Comparison of ENCODE assay signal across 15 mouse cellular contexts in the genomic region with DNA sequence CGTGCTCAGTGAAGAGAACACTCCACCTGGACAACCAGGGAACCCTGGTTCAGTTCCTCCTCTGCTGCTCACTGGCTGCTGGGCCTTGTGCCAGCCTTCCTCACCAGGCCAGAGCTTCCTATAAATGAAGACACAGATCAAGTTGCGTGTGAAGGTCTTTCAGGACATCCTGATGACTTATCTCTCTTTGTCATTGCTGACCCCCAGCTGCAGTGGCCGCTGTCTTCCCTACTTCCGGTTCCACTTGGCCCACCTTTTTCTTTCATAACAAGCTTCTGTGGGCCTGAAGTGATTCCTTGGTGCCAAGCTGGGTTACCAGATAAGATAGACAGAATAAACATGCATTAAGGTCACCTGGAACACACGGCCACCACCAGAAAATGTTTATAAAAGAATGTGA.
DNase-seq lines count a peak whose midpoint lies in the region; ATAC-seq lines count a peak whose summit lies in the region.
"Had no signal": no experiment of that assay in that cellular context is flagged by ENCODE, and none has a peak within 500 bp of the region (broad histone marks: within the 10 kb centered on the region; RNA-seq: fewer than 3 reads in every experiment).

No protein-coding gene starts in this region.

- H3K4me2 ChIP-seq in kidney, embryonic 15.5 days: no peak overlapping the region
- no peak overlapping the region for H3K4me2 ChIP-seq in hindbrain, embryonic 16.5 days (ENCODE audit: low read length)
- H3K4me2 ChIP-seq in hindbrain, embryonic 14.5 days (replicated peaks): no peak overlapping the region
- H3K4me2 ChIP-seq: hindbrain, embryonic 12.5 days; liver, embryonic 15.5 days; midbrain, embryonic 15.5 days had no signal

- WGBS in kidney, embryonic 15.5 days: 28% methylated on average over 5 of the region's 5 CpGs
- WGBS in hindbrain, embryonic 16.5 days: 72% methylated on average over 5 of the region's 5 CpGs
- 83% methylated on average over 5 of the region's 5 CpGs for WGBS in hindbrain, embryonic 14.5 days

- no peak overlapping the region for H3K9ac ChIP-seq in kidney, embryonic 15.5 days
- no peak overlapping the region for H3K9ac ChIP-seq in hindbrain, embryonic 16.5 days (ENCODE audit: low read depth, low read length)
- no peak overlapping the region for H3K9ac ChIP-seq in hindbrain, embryonic 14.5 days
- H3K9ac ChIP-seq: hindbrain, embryonic 12.5 days; liver, embryonic 15.5 days; midbrain, embryonic 15.5 days had no signal

- H3K4me3 ChIP-seq in kidney, embryonic 15.5 days (replicated peaks): no peak overlapping the region
- H3K4me3 ChIP-seq in hindbrain, embryonic 16.5 days (ENCODE audit: low read length): no peak overlapping the region
- no peak overlapping the region for H3K4me3 ChIP-seq in hindbrain, embryonic 14.5 days (replicated peaks; ENCODE audit: low read length)
- H3K4me3 ChIP-seq: hindbrain, embryonic 12.5 days; layer of hippocampus, adult 2 months; liver, embryonic 15.5 days; midbrain, embryonic 15.5 days had no signal

- no peaks in the 10 kb centered on the region for H3K9me3 ChIP-seq in kidney, embryonic 15.5 days (replicated peaks)
- no peaks in the 10 kb centered on the region for H3K9me3 ChIP-seq in hindbrain, embryonic 16.5 days (ENCODE audit: control insufficient read depth, low read length)
- no peaks in the 10 kb centered on the region for H3K9me3 ChIP-seq in hindbrain, embryonic 14.5 days (ENCODE audit: control insufficient read depth, low read length)
- H3K9me3 ChIP-seq: hindbrain, embryonic 12.5 days; liver, embryonic 15.5 days; midbrain, embryonic 15.5 days had no signal

- H3K27me3 ChIP-seq in kidney, embryonic 15.5 days: no peaks in the 10 kb centered on the region
- no peaks in the 10 kb centered on the region for H3K27me3 ChIP-seq in hindbrain, embryonic 16.5 days (replicated peaks; ENCODE audit: control insufficient read depth, insufficient read depth, low read length)
- H3K27me3 ChIP-seq in hindbrain, embryonic 14.5 days (ENCODE audit: control insufficient read depth, insufficient read depth, low read length): no peaks in the 10 kb centered on the region
- H3K27me3 ChIP-seq: hindbrain, embryonic 12.5 days; liver, embryonic 15.5 days; midbrain, embryonic 15.5 days had no signal

- peak overlapping the region; percentile 71 for H3K27ac ChIP-seq in kidney, embryonic 15.5 days
- no peak overlapping the region for H3K27ac ChIP-seq in hindbrain, embryonic 16.5 days (ENCODE audit: low read depth, low read length)
- no peak overlapping the region for H3K27ac ChIP-seq in hindbrain, embryonic 14.5 days
- H3K27ac ChIP-seq: hindbrain, embryonic 12.5 days; layer of hippocampus, adult 2 months; liver, embryonic 15.5 days; midbrain, embryonic 15.5 days had no signal

- H3K4me1 ChIP-seq in kidney, embryonic 15.5 days: peaks cover 97% of the 10 kb centered on the region
- H3K4me1 ChIP-seq in hindbrain, embryonic 16.5 days (ENCODE audit: control insufficient read depth, insufficient read depth, low read depth, low read length): peaks cover 33% of the 10 kb centered on the region
- peaks cover 44% of the 10 kb centered on the region for H3K4me1 ChIP-seq in hindbrain, embryonic 14.5 days (replicated peaks; ENCODE audit: control insufficient read depth, insufficient read depth, low read length)

- no peaks in the 10 kb centered on the region for H3K36me3 ChIP-seq in kidney, embryonic 15.5 days
- no peaks in the 10 kb centered on the region for H3K36me3 ChIP-seq in hindbrain, embryonic 16.5 days (ENCODE audit: control insufficient read depth, insufficient read depth, low read length)
- no peaks in the 10 kb centered on the region for H3K36me3 ChIP-seq in hindbrain, embryonic 14.5 days (replicated peaks; ENCODE audit: control insufficient read depth, insufficient read depth)
- H3K36me3 ChIP-seq: hindbrain, embryonic 12.5 days; liver, embryonic 15.5 days; midbrain, embryonic 15.5 days had no signal

- no peak for ATAC-seq in kidney, embryonic 15.5 days (replicated peaks; ENCODE audit: low FRiP score)
- ATAC-seq in megakaryocyte, adult 5-6 weeks (ENCODE audit: poor library complexity, severe bottlenecking): peak; percentile 65
- no peak for ATAC-seq in hindbrain, embryonic 16.5 days
- ATAC-seq in hindbrain, embryonic 14.5 days (ENCODE audit: low FRiP score): no peak
- ATAC-seq: midbrain, embryonic 15.5 days had no signal

- no peak for DNase-seq in kidney, adult 18-20 months
- peak; percentile 73 for DNase-seq in adrenal gland, postnatal 14 days
- peak; percentile 57 for DNase-seq in kidney, postnatal 14 days
- no peak for DNase-seq in right cerebral cortex, adult 18-20 months
- DNase-seq in hindbrain, embryonic 14.5 days (ENCODE audit: low spot score): no peak
- DNase-seq: cerebellum, adult 9-11 months; heart, adult 11 months; right cerebral cortex, postnatal 4 days had no signal

Comparison
In these comparisons a context has a peak if more than half of its experiments do, and no peak if none do; other contexts are left out.
1. DNase-seq: peak in adrenal gland, postnatal 14 days (single experiment) and kidney, postnatal 14 days (single experiment); none in kidney, adult 18-20 months (single experiment), right cerebral cortex, adult 18-20 months (single experiment) and hindbrain, embryonic 14.5 days (single experiment).